Mouse (Mus musculus) megakaryocyte, embryonic 14.5 days (primary cell): ENCODE measurements around the gene Cnnm1.

Experiments
- FLI1 ChIP-seq: IDR thresholded peaks from 2 replicates; pipeline ENCODE4 v1.6.1; 2012; ENCODE audit warnings: low read length, inconsistent platforms, mixed read lengths
- GATA1 ChIP-seq: IDR thresholded peaks from 3 replicates; pipeline ENCODE4 v1.6.1; 2012; ENCODE audit warnings: mixed read lengths, low read length, inconsistent platforms, borderline replicate concordance

- TF ChIP-seq GATA1 (no peak), FLI1 (no peak)
Measured at GRCm38 (mm10) chr19:43462141-43462540, 21.9 kb downstream of the Cnnm1 start.
